Mouse (Mus musculus) forebrain, embryonic 14.5 days (tissue): ENCODE data around the gene Babam1. TPM values are rescaled to one million over a fixed set of nuclear protein-coding genes. Genes with fewer than 3 reads are reported as not detected.
A peak's percentile ranks its signal among the peaks of the same experiment; 100 is the strongest.

ENCODE experiments used
- ATAC-seq: fragments of 200-750 bp; cut with Nextera tagmentation; 2 replicates; pipeline ENCODE4 v1.8.0; 2017; ENCODE audit warnings: mild to moderate bottlenecking, moderate library complexity
- DNase-seq: peaks from one replicate; pipeline ENCODE4 v3.0.0-alpha.2; 2015; ENCODE audit warnings: low spot score
- H3K27ac ChIP-seq: fragments of 300-500 bp; sonication (generic); 2 replicates; pipeline ENCODE4 v1.5.1; 2014; ENCODE audit warnings: low read depth, mild to moderate bottlenecking, control low read depth, low read length, moderate library complexity
- H3K27me3 ChIP-seq: fragments of 300-500 bp; sonication (generic); replicated peaks from 2 replicates; pipeline ENCODE4 v1.6.1; 2014; ENCODE audit warnings: low read length, control low read depth, mixed read lengths; ENCODE audit not compliant: control insufficient read depth, insufficient read depth
- H3K36me3 ChIP-seq: fragments of 300-500 bp; sonication (generic); 2 replicates; pipeline ENCODE4 v1.6.1; 2014; ENCODE audit warnings: low read length, control low read depth; ENCODE audit not compliant: control insufficient read depth, insufficient read depth
- H3K4me1 ChIP-seq: fragments of 300-500 bp; sonication (generic); 2 replicates; pipeline ENCODE4 v1.6.1; 2014; ENCODE audit warnings: antibody characterized with exemption, low read length, control low read depth; ENCODE audit not compliant: control insufficient read depth, insufficient read depth
- H3K4me2 ChIP-seq: fragments of 300-500 bp; sonication (generic); 2 replicates; pipeline ENCODE4 v1.6.1; 2014; ENCODE audit warnings: mild to moderate bottlenecking, control low read depth, low read length
- H3K4me3 ChIP-seq: fragments of 300-500 bp; sonication (generic); 2 replicates; pipeline ENCODE4 v1.5.1; 2014; ENCODE audit warnings: low read depth, low read length, control low read depth
- H3K9ac ChIP-seq: fragments of 300-500 bp; sonication (generic); 2 replicates; pipeline ENCODE4 v1.6.1; 2014; ENCODE audit warnings: mild to moderate bottlenecking, low read length, control low read depth, moderate library complexity
- H3K9me3 ChIP-seq: fragments of 300-500 bp; sonication (generic); replicated peaks from 2 replicates; pipeline ENCODE4 v1.6.1; 2016; ENCODE audit warnings: low read length, control low read depth, mixed read lengths; ENCODE audit not compliant: control insufficient read depth
- WGBS: fragments of 180-500 bp; shearing (Covaris S2); extraction: QIAGEN DNeasy Blood & Tissue Kit; methylation state at CpG from one replicate; pipeline ENCODE4 v1.1.7; 2014; 5-methylcytosine and 5-hydroxymethylcytosine counted together
- polyA plus RNA-seq: library from polyadenylated mRNA; unstranded; fragments of >200 nt; fragmentation: Nextera tagmentation; extraction: Ambion mirVana; gene quantifications from 2 replicates; pipeline ENCODE4 v1.2.1, GENCODE M21; 2014

Babam1 gene
- polyA plus RNA-seq, 1 experiment from 2014 or later: 91.7 TPM

DNA sequence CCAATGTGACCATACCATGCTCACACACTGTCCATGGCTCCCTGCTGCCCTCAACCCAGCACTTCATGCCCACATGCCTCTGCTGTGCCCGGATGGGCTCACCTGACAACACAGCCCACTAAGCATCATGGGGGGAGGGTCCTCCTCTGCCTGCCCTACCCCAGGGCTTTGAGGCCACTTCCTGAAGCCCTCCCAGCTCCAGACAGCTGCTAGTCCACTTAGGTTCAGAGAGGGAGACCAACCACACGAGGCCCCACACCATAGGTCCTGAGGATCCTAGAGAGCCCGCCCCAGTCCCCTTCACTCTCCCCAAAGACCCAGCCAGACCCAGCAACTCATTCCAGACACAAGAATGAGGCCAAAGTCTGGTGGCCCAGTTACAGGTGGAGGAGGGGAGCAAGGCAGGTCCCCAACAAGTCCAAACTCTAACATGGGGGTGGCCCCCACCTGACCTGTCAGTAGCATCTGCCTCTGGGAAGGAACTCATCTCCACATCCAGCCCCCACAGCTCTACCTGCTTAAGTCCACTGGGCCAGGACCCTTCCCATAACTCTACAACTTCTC lies 17.1 kb upstream of the Babam1 start:
- WGBS: 34% methylated on average over 3 of the region's 3 CpGs
- H3K9me3 ChIP-seq: no peaks in the 10 kb centered on the region
- peaks cover 32% of the 10 kb centered on the region for H3K4me1 ChIP-seq
- no peak for DNase-seq
- H3K27ac ChIP-seq: no peak overlapping the region
- no peak for ATAC-seq
- H3K9ac ChIP-seq: 0 out of 2 replicates have a peak overlapping the region, but pooled peaks have one; percentile 77
- H3K4me3 ChIP-seq: peak overlapping the region; percentile 70
- H3K4me2 ChIP-seq: peak overlapping the region; percentile 97
- peaks cover 10% of the 10 kb centered on the region; the same call in 1 of the 2 replicates for H3K27me3 ChIP-seq
- 0 out of 2 replicates have a peak, but pooled peaks cover 8% of the 10 kb centered on the region for H3K36me3 ChIP-seq

- DNase-seq: peak; percentile 9
- 2% methylated on average over 72 of the region's 72 CpGs for WGBS
- H3K27ac ChIP-seq: no peak overlapping the region
These were observed 16.2 kb upstream of the Babam1 start for GRCm38 (mm10) chr8:71380178-71381171.

GRCm38 (mm10) chr8:71381421-71381970 lies 15.2 kb upstream of the Babam1 start, which contains the start of gene Nr2f6:
Gene Nr2f6 (minus strand): TSS chr8:71381960.
- WGBS: under 1% methylated on average over 51 of the region's 89 CpGs
- Histone ChIP-seq H3K36me3 (0 out of 2 replicates have a peak, but pooled peaks cover 5% of the 10 kb centered on the region), H3K9ac (peak within 1 kb of the TSS; percentile 77), H3K4me2 (peak within 1 kb of the TSS; percentile 97), H3K4me3 (peak within 1 kb of the TSS; percentile 70), H3K4me1 (peaks cover 22% of the 10 kb centered on the region), H3K9me3 (no peaks in the 10 kb centered on the region), H3K27ac (peak within 1 kb of the TSS; percentile 66), H3K27me3 (peaks cover 10% of the 10 kb centered on the region; the same call in 1 of the 2 replicates)
- ATAC-seq: peak; percentile 16
- DNase-seq: peak; percentile 66

More at GRCm38 (mm10) chr8:71380178-71381171, 16.2 kb upstream of the Babam1 start:
- 0 out of 2 replicates have a peak, but pooled peaks cover 5% of the 10 kb centered on the region for H3K36me3 ChIP-seq
- peak overlapping the region; percentile 97 for H3K4me2 ChIP-seq
- no peak for ATAC-seq
- H3K9me3 ChIP-seq: no peaks in the 10 kb centered on the region
- H3K27me3 ChIP-seq: peaks cover 10% of the 10 kb centered on the region; the same call in 1 of the 2 replicates
- H3K4me1 ChIP-seq: peaks cover 32% of the 10 kb centered on the region
- peak overlapping the region; percentile 77 for H3K9ac ChIP-seq
- peak overlapping the region; percentile 70 for H3K4me3 ChIP-seq

- peak overlapping the region; percentile 70 for H3K4me3 ChIP-seq
- peak overlapping the region; percentile 97 for H3K4me2 ChIP-seq
- ATAC-seq: peak; percentile 82
- 3% methylated on average over 61 of the region's 80 CpGs for WGBS
- peaks cover 17% of the 10 kb centered on the region for H3K4me1 ChIP-seq
- peak overlapping the region; percentile 77 for H3K9ac ChIP-seq
- peak overlapping the region; percentile 66 for H3K27ac ChIP-seq
- H3K9me3 ChIP-seq: no peaks in the 10 kb centered on the region
- H3K36me3 ChIP-seq: 0 out of 2 replicates have a peak, but pooled peaks cover 5% of the 10 kb centered on the region
- peaks cover 10% of the 10 kb centered on the region; the same call in 1 of the 2 replicates for H3K27me3 ChIP-seq
- peak; percentile 74 for DNase-seq
These were observed 14.4 kb upstream of the Babam1 start for GRCm38 (mm10) chr8:71381971-71382961.

DNA sequence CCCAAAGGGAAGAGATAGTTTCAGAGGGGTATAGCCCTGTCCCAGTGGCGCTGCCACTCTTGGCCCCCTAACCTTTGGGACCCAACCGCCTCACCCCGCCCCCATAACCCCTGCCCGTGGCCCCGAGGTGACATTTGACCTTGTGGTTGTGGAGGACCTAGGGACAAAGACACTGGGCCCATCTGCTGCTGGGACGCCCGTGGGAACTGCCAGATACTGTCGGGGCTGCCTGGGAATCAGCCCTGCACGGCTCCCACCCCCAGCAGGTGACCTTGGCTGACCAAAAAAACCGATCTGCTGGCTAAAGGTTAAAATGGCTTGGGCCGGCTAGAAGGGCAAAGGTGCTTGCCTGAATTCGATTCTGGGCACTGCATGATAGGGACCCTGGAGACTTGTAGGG lies 13.3 kb upstream of the Babam1 start:
- no peaks in the 10 kb centered on the region for H3K9me3 ChIP-seq
- no peak overlapping the region for H3K9ac ChIP-seq
- H3K4me1 ChIP-seq: peaks cover 17% of the 10 kb centered on the region
- peaks cover 10% of the 10 kb centered on the region; the same call in 1 of the 2 replicates for H3K27me3 ChIP-seq
- H3K36me3 ChIP-seq: no peaks in the 10 kb centered on the region
- 15% methylated on average over 12 of the region's 12 CpGs for WGBS
- ATAC-seq: no peak
- no peak overlapping the region for H3K27ac ChIP-seq
- no peak overlapping the region for H3K4me2 ChIP-seq
- no peak overlapping the region for H3K4me3 ChIP-seq
- DNase-seq: no peak

DNA sequence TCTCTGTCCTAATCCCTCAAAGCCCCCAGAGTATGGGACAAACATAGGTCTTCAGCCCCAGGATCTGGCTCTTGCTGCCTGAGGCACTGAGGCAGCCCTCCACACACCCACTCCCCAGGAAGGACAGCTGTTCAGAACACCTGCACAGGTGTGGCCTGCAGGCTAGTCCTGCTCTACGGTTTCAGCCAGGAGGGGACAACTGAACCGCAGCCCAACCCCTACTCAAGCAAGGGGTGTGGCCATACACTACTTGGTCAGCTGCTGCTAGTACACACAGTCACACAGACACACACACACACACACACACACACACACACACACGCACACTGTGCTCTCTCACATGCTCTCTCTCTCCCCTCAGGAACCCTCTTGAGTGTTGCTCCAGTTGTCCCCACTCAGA lies 12.8 kb upstream of the Babam1 start:
- ATAC-seq (no peak), DNase-seq (no peak)
- H3K4me2 ChIP-seq: no peak overlapping the region
- WGBS: 56% methylated on average over 3 of the region's 3 CpGs
- no peak overlapping the region for H3K4me3 ChIP-seq
- no peaks in the 10 kb centered on the region for H3K36me3 ChIP-seq
- H3K27ac ChIP-seq: no peak overlapping the region
- H3K4me1 ChIP-seq: peaks cover 17% of the 10 kb centered on the region
- peaks cover 10% of the 10 kb centered on the region; the same call in 1 of the 2 replicates for H3K27me3 ChIP-seq
- no peaks in the 10 kb centered on the region for H3K9me3 ChIP-seq
- no peak overlapping the region for H3K9ac ChIP-seq

- no peak overlapping the region for H3K9ac ChIP-seq
- WGBS: 76% methylated on average over 12 of the region's 12 CpGs
- DNase-seq: no peak
These were observed 11.3 kb upstream of the Babam1 start for GRCm38 (mm10) chr8:71385212-71385835.

More at GRCm38 (mm10) chr8:71385212-71385835, 11.3 kb upstream of the Babam1 start:
- Histone ChIP-seq H3K4me1 (peaks cover 6% of the 10 kb centered on the region; the same call in 1 of the 2 replicates), H3K4me2 (no peak overlapping the region), H3K9me3 (no peaks in the 10 kb centered on the region), H3K4me3 (no peak overlapping the region), H3K27ac (no peak overlapping the region), H3K36me3 (no peaks in the 10 kb centered on the region), H3K27me3 (peaks cover 7% of the 10 kb centered on the region; the same call in 1 of the 2 replicates)
- no peak for ATAC-seq
